Mouse (Mus musculus): ENCODE measurements around the gene Cdh4. TPM values are rescaled to one million over a fixed set of nuclear protein-coding genes. Genes with fewer than 3 reads are reported as not detected.

Gene Cdh4
- total and polyA plus RNA-seq, 3 experiments = 0.05 TPM; not detected in 2

DNA sequence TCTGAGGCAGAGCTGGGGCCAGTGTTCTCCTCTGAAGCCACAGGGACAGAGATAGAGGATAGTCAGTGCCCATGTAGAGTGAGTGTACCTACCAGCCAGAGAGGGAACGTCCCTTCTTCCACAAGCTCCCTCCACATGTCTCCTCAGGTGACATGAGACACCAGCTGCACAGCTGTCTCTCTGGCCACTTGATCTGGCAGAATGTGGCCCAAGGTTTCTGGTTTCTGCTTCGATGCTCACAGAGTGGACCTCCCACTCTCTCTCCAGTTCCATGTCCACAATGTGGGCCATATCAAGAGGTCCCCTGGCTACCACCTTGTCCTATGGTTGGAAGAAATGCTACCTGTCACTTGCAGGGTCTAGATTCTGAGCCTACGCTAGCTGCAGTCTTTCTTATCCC is 448.8 kb downstream of the Cdh4 start:
- Histone ChIP-seq H3K4me3 (ENCODE audit: low read depth, low read length) (no peak overlapping the region), H3K36me3 (replicated peaks) (no peaks in the 10 kb centered on the region), H3K27me3 (ENCODE audit: insufficient read depth, low read length) (peaks cover 3% of the 10 kb centered on the region; the same call in 1 of the 2 replicates), H3K4me1 (ENCODE audit: insufficient read depth, low read depth, low read length) (no peaks in the 10 kb centered on the region), H3K9me3 (replicated peaks) (no peaks in the 10 kb centered on the region)
- DNase-seq (ENCODE audit: low spot score) = no peak
- ATAC-seq (ENCODE audit: extremely low read depth, insufficient number of reproducible peaks, low FRiP score, poor library complexity, severe bottlenecking) = no peak
- TF ChIP-seq GATA1 (IDR thresholded peaks at IDR 0.05; ENCODE audit: borderline replicate concordance, low read length) (no peak), TAL1 (conservative IDR thresholded peaks at IDR 0.05; ENCODE audit: low read depth, low read length) (no peak), GATA2 (IDR thresholded peaks at IDR 0.05; ENCODE audit: borderline replicate concordance, low read depth, low read length) (no peak), POLR2AphosphoS5 (IDR thresholded peaks at IDR 0.05; ENCODE audit: insufficient replicate concordance, low read depth, low read length) (no peak), CTCF (IDR thresholded peaks at IDR 0.05; ENCODE audit: low read depth, low read length) (no peak)

DNA sequence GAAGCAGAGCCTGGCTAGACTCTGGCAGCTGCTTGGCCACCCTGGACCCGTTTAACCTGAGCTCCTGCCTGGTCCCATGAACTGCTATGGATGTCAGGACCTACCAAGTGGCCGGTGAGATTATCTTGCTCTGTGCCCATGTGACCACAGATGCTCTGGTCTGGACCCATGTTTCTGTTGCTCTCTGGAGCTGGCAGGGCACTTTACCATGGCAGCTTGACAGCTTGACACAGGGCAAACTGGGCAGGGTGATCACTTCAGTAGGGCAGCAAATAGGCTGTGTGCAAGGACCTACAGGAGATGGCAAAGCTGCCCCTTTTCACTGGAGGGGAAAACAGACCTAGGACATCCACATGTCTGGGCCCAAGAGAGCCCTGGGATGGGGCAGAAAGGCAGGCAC is 454.7 kb downstream of the Cdh4 start:
- no peak for ATAC-seq (ENCODE audit: extremely low read depth, insufficient number of reproducible peaks, low FRiP score, poor library complexity, severe bottlenecking)
- peaks cover 7% of the 10 kb centered on the region; the same call in 1 of the 2 replicates for H3K27me3 ChIP-seq (ENCODE audit: insufficient read depth, low read length)
- TF ChIP-seq TAL1 (conservative IDR thresholded peaks at IDR 0.05; ENCODE audit: low read depth, low read length) (no peak), POLR2AphosphoS5 (IDR thresholded peaks at IDR 0.05; ENCODE audit: insufficient replicate concordance, low read depth, low read length) (no peak), GATA2 (IDR thresholded peaks at IDR 0.05; ENCODE audit: borderline replicate concordance, low read depth, low read length) (no peak), CTCF (IDR thresholded peaks at IDR 0.05; ENCODE audit: low read depth, low read length) (no peak), GATA1 (IDR thresholded peaks at IDR 0.05; ENCODE audit: borderline replicate concordance, low read length) (no peak)

DNA sequence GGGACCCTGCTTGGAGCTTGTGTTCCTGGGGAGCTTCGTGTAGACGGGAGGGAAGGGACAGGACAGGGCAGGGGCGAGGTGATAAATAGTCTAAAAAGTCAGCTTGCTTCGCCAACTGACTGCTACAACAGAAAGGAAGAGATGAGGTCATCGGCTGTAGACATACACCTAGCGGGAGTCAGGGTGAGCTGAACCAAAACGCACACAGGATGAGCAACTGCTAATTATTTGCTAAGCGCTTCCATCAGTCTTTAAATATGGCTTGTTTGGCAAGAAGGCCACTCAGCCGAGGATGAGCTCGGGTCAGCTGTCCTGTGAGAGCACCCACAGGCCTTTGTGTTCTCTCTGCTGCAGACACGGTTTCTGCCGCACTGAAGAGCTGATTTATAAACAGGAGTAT is 470.7 kb downstream of the Cdh4 start:
- Histone ChIP-seq H3K36me3 (replicated peaks) (peaks cover 73% of the 10 kb centered on the region), H3K4me3 (ENCODE audit: low read depth, low read length) (no peak overlapping the region), H3K9me3 (replicated peaks) (no peaks in the 10 kb centered on the region), H3K27me3 (ENCODE audit: insufficient read depth, low read length) (no peaks in the 10 kb centered on the region), H3K4me1 (ENCODE audit: insufficient read depth, low read depth, low read length) (no peaks in the 10 kb centered on the region)
- no peak for TF ChIP-seq GATA2 (IDR thresholded peaks at IDR 0.05; ENCODE audit: borderline replicate concordance, low read depth, low read length)
- no peak for TF ChIP-seq POLR2AphosphoS5 (IDR thresholded peaks at IDR 0.05; ENCODE audit: insufficient replicate concordance, low read depth, low read length)
- TF ChIP-seq TAL1 (conservative IDR thresholded peaks at IDR 0.05; ENCODE audit: low read depth, low read length) = no peak
- TF ChIP-seq CTCF (IDR thresholded peaks at IDR 0.05; ENCODE audit: low read depth, low read length) = no peak
- TF ChIP-seq GATA1 (IDR thresholded peaks at IDR 0.05; ENCODE audit: borderline replicate concordance, low read length) = no peak
- no peak for ATAC-seq (ENCODE audit: extremely low read depth, insufficient number of reproducible peaks, low FRiP score, poor library complexity, severe bottlenecking)
- no peak for DNase-seq (ENCODE audit: low spot score)

More for the DNA sequence above, 454.7 kb downstream of the Cdh4 start:
- Histone ChIP-seq H3K36me3 (replicated peaks) (no peaks in the 10 kb centered on the region), H3K4me1 (ENCODE audit: insufficient read depth, low read depth, low read length) (no peaks in the 10 kb centered on the region), H3K4me3 (ENCODE audit: low read depth, low read length) (no peak overlapping the region), H3K9me3 (replicated peaks) (no peaks in the 10 kb centered on the region)
- DNase-seq (ENCODE audit: low spot score) = no peak

DNA sequence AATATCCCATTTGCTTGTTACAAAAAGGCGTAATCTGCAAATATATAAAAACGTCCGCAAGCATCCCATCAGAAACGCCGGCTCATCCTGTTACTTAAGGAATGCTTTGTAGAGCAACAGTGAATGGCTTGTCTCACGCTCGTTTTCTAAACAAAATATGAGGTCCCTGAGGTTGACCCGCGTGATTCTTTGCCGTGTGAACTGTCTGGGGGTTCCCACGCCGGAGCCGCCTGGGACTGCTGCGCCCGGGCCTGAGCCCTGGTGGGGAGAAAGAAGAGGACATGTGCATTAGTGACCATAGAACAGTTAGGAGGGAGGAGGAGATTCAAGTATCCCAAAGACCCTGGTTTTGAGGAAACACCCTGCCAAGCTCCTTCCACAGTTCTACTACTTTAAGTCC is 471.1 kb downstream of the Cdh4 start:
- no peak for TF ChIP-seq CTCF (IDR thresholded peaks at IDR 0.05; ENCODE audit: low read depth, low read length)
- no peak for TF ChIP-seq GATA1 (IDR thresholded peaks at IDR 0.05; ENCODE audit: borderline replicate concordance, low read length)
- TF ChIP-seq GATA2 (IDR thresholded peaks at IDR 0.05; ENCODE audit: borderline replicate concordance, low read depth, low read length) = no peak
- no peak for TF ChIP-seq POLR2AphosphoS5 (IDR thresholded peaks at IDR 0.05; ENCODE audit: insufficient replicate concordance, low read depth, low read length)
- TF ChIP-seq TAL1 (conservative IDR thresholded peaks at IDR 0.05; ENCODE audit: low read depth, low read length) = no peak
- H3K36me3 ChIP-seq (replicated peaks) = peaks cover 77% of the 10 kb centered on the region

DNA sequence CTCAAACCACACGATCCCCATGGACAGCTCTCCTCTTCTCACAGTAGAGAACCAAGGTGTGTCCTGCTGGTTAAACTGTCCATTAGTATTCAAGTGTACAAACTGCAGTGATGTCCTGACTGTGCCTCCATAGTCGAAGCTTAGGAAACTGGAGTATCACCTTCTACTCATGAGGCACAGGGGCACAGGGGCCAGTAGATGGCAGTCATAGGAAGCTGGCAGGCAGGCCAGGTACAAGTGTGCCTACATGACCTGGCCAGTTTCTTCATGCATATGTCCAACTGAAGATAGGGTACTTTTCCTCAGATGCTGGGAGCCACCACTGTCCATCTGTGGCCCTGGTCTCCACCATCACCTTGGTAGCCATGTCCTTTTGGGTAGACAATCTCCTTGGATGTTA is 472.0 kb downstream of the Cdh4 start:
- Histone ChIP-seq H3K4me3 (ENCODE audit: low read depth, low read length) (no peak overlapping the region), H3K9me3 (replicated peaks) (no peaks in the 10 kb centered on the region), H3K27me3 (ENCODE audit: insufficient read depth, low read length) (no peaks in the 10 kb centered on the region), H3K4me1 (ENCODE audit: insufficient read depth, low read depth, low read length) (no peaks in the 10 kb centered on the region), H3K36me3 (replicated peaks) (peaks cover 86% of the 10 kb centered on the region)
- ATAC-seq (ENCODE audit: extremely low read depth, insufficient number of reproducible peaks, low FRiP score, poor library complexity, severe bottlenecking) (no peak), DNase-seq (ENCODE audit: low spot score) (no peak)
- TF ChIP-seq GATA1 (IDR thresholded peaks at IDR 0.05; ENCODE audit: borderline replicate concordance, low read length) (no peak), CTCF (IDR thresholded peaks at IDR 0.05; ENCODE audit: low read depth, low read length) (no peak), POLR2AphosphoS5 (IDR thresholded peaks at IDR 0.05; ENCODE audit: insufficient replicate concordance, low read depth, low read length) (no peak), TAL1 (conservative IDR thresholded peaks at IDR 0.05; ENCODE audit: low read depth, low read length) (no peak), GATA2 (IDR thresholded peaks at IDR 0.05; ENCODE audit: borderline replicate concordance, low read depth, low read length) (no peak)

More for the DNA sequence above, 471.1 kb downstream of the Cdh4 start:
- no peaks in the 10 kb centered on the region for H3K27me3 ChIP-seq (ENCODE audit: insufficient read depth, low read length)
- DNase-seq (ENCODE audit: low spot score) (no peak), ATAC-seq (ENCODE audit: extremely low read depth, insufficient number of reproducible peaks, low FRiP score, poor library complexity, severe bottlenecking) (no peak)
- no peak overlapping the region for H3K4me3 ChIP-seq (ENCODE audit: low read depth, low read length)
- no peaks in the 10 kb centered on the region for H3K4me1 ChIP-seq (ENCODE audit: insufficient read depth, low read depth, low read length)
- no peaks in the 10 kb centered on the region for H3K9me3 ChIP-seq (replicated peaks)

DNA sequence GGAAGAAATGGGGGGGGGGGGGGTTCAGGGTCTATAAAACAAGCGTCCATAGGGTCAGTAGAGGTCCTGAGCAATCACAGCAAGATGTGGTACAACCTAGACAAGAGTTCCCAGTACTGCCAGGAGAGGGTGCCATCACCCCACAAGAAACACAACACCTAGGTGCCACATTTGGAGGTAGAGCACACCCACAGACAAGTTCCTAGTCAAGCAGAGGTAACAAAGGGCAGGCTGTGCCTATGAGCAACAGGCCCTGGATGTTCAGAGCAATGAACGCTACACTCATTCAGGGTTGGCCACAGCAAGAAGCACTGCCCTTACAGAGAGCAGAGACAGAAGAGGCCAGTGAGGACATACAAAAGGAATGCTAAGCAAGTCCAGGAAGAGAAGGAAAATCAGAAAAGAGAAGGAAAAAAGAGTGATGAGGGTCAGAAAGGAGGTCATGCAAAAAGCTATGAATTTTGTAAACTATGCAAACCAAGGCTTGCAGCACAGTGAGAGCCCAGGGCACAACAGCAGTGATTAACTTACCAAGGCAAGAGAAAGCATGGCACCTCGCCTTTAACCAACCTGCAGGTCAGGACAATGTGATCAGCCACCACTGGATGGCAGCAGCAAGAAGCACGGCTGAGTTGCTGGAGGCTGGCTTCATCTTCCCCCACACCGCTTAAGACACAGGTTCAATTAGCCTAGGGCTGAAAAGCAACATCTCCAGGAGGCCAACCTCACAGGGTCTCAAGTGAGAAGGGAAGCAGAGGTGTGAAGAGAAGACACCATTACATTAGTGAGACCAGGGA is 474.8 kb downstream of the Cdh4 start:
- TF ChIP-seq CTCF (IDR thresholded peaks at IDR 0.05; ENCODE audit: low read depth, low read length) (peak; percentile 13; the same call in 1 of the 2 replicates), GATA1 (IDR thresholded peaks at IDR 0.05; ENCODE audit: borderline replicate concordance, low read length) (no peak), GATA2 (IDR thresholded peaks at IDR 0.05; ENCODE audit: borderline replicate concordance, low read depth, low read length) (no peak), TAL1 (conservative IDR thresholded peaks at IDR 0.05; ENCODE audit: low read depth, low read length) (no peak), POLR2AphosphoS5 (IDR thresholded peaks at IDR 0.05; ENCODE audit: insufficient replicate concordance, low read depth, low read length) (no peak)
- Histone ChIP-seq H3K27me3 (ENCODE audit: insufficient read depth, low read length) (no peaks in the 10 kb centered on the region), H3K4me1 (ENCODE audit: insufficient read depth, low read depth, low read length) (no peaks in the 10 kb centered on the region), H3K9me3 (replicated peaks) (no peaks in the 10 kb centered on the region), H3K36me3 (replicated peaks) (peaks cover 96% of the 10 kb centered on the region), H3K4me3 (ENCODE audit: low read depth, low read length) (no peak overlapping the region)
- DNase-seq (ENCODE audit: low spot score) (peak; percentile 41), ATAC-seq (ENCODE audit: extremely low read depth, insufficient number of reproducible peaks, low FRiP score, poor library complexity, severe bottlenecking) (peak; percentile 43; the same call in 1 of the 2 replicates)
